Mouse (Mus musculus): ENCODE measurements around the gene Slc22a4.

DNA sequence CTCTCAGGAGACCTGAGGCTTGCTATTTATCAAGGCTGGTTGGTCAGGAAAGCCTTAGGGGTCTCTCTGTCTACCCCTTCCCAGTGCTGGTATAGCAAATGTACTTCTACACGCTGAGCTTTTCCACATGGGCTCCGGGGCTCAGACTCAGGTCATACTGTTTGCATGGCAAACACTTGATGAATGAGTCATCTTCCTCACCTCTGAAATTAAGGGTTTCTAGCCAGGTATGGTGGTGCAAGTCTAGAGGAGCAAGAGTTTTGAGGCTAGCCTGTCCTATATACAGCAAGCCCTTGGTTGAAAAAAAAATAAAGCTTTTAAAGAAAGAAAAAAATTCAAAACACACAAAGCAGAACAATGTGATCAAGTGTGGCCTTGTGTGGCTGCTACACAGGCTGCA lies 16.6 kb downstream of the Slc22a4 start:
- TF ChIP-seq CTCF (IDR thresholded peaks at IDR 0.05; ENCODE audit: insufficient read depth, low read length) (no peak), POLR2A (IDR thresholded peaks at IDR 0.05; ENCODE audit: borderline replicate concordance, extremely low read depth, low read depth, low read length) (no peak)
